Mouse (Mus musculus): ENCODE data around the gene Osbpl10.
A peak's percentile ranks its signal among the peaks of the same experiment; 100 is the strongest.

- peak; percentile 7; the same call in 1 of the 2 replicates for TF ChIP-seq CTCF (IDR thresholded peaks at IDR 0.05; ENCODE audit: low read depth)
- TF ChIP-seq EP300 (optimal IDR thresholded peaks at IDR 0.05), result no peak
These were observed 261.5 kb downstream of the Osbpl10 start for GRCm38 (mm10) chr9:115239861-115240260.

All from stomach, postnatal 0 days (tissue).